Mouse (Mus musculus): ENCODE measurements around the gene Dtd1. TPM values are rescaled to one million over a fixed set of nuclear protein-coding genes. Genes with fewer than 3 reads are reported as not detected.
A peak's percentile ranks its signal among the peaks of the same experiment; 100 is the strongest.

Gene Dtd1
- total RNA-seq, 2 experiments from 2014 or later = 12.4 to 13.3 TPM

- no peak for DNase-seq
These were observed 169.4 kb downstream of the Dtd1 start for GRCm38 (mm10) chr2:144769118-144769496.

- DNase-seq = peak; percentile 14
These were observed 169.9 kb downstream of the Dtd1 start for GRCm38 (mm10) chr2:144769556-144769955.

GRCm38 (mm10) chr2:144770452-144770941 is 170.8 kb downstream of the Dtd1 start:
- DNase-seq = no peak

- no peak for DNase-seq
These were observed 172.1 kb downstream of the Dtd1 start for GRCm38 (mm10) chr2:144771841-144772240.

- DNase-seq = no peak
These were observed 175.0 kb downstream of the Dtd1 start for GRCm38 (mm10) chr2:144774636-144775160.

GRCm38 (mm10) chr2:144775626-144776025 is 175.9 kb downstream of the Dtd1 start:
- no peak for DNase-seq

- no peak for DNase-seq
These were observed 179.6 kb downstream of the Dtd1 start for GRCm38 (mm10) chr2:144779263-144779662.

- no peak for DNase-seq
These were observed 181.0 kb downstream of the Dtd1 start for GRCm38 (mm10) chr2:144780731-144781130.

GRCm38 (mm10) chr2:144781871-144782270 is 182.2 kb downstream of the Dtd1 start:
- no peak for DNase-seq

GRCm38 (mm10) chr2:144782481-144782880 is 182.8 kb downstream of the Dtd1 start:
- DNase-seq = no peak

- DNase-seq = no peak
These were observed 183.5 kb downstream of the Dtd1 start for GRCm38 (mm10) chr2:144783190-144783589.

GRCm38 (mm10) chr2:144783831-144784230 is 184.1 kb downstream of the Dtd1 start:
- DNase-seq = no peak

- no peak for DNase-seq
These were observed 192.1 kb downstream of the Dtd1 start for GRCm38 (mm10) chr2:144791671-144792294.

GRCm38 (mm10) chr2:144797515-144797914 is 197.8 kb downstream of the Dtd1 start:
- DNase-seq = no peak

GRCm38 (mm10) chr2:144807766-144808754 is 208.4 kb downstream of the Dtd1 start:
- no peak for DNase-seq

Small RNA genes lying within 50 kb of the gene (microRNA-seq; reads per million reads assigned to microRNA genes)
- gene Gm24823 = 0 reads per million in 2 experiments

Other genes starting within 250 kb of the Dtd1 start
- 10 to 100 TPM; 28.5 to 29.0 TPM for gene Kat14, start 230.9 kb upstream of the Dtd1 start, total RNA-seq (2021)
- 10 to 100 TPM in 1 of 2 experiments, 1 to 10 TPM in 1; 9.3 to 11.7 TPM for gene Pet117, start 230.9 kb upstream of the Dtd1 start, total RNA-seq (2021)
- gene Dzank1, start 72.5 kb upstream of the Dtd1 start, total RNA-seq (2021) = 1 to 10 TPM; 1.5 to 2.6 TPM
- gene Polr3f, start 72.2 kb upstream of the Dtd1 start, total RNA-seq (2021) = 10 to 100 TPM; 18.5 to 19.5 TPM
- 10 to 100 TPM; 11.2 to 11.8 TPM for gene Rbbp9, start 49.0 kb upstream of the Dtd1 start, total RNA-seq (2021)
- 10 to 100 TPM; 37.6 to 37.7 TPM for gene Sec23b, start 43.7 kb upstream of the Dtd1 start, total RNA-seq (2021)
- gene Smim26, start 5.8 kb upstream of the Dtd1 start, total RNA-seq (2021) = 10 to 100 TPM; 52.3 to 53.8 TPM
- not detected for gene Scp2d1, start 223.8 kb downstream of the Dtd1 start, total RNA-seq (2021)